Mouse (Mus musculus) layer of hippocampus, adult 11-12 months (tissue): ENCODE results near the gene Ptpn4.

Experiments used
- DNase-seq: peaks from one replicate; pipeline ENCODE4 v3.0.0; 2022; ENCODE audit warnings: low spot score

Ptpn4 gene

GRCm38 (mm10) chr1:119641090-119641812 lies 196.2 kb downstream of the Ptpn4 start:
- DNase-seq: no peak

- DNase-seq: no peak
Observed at GRCm38 (mm10) chr1:119640006-119640405, 197.4 kb downstream of the Ptpn4 start.

GRCm38 (mm10) chr1:119637188-119638023 lies 200.0 kb downstream of the Ptpn4 start:
- DNase-seq: no peak

GRCm38 (mm10) chr1:119634746-119635145 lies 202.7 kb downstream of the Ptpn4 start:
- no peak for DNase-seq

GRCm38 (mm10) chr1:119630428-119630827 lies 207.0 kb downstream of the Ptpn4 start:
- DNase-seq: no peak

GRCm38 (mm10) chr1:119626837-119627236 lies 210.6 kb downstream of the Ptpn4 start:
- DNase-seq: no peak

- no peak for DNase-seq
Observed at GRCm38 (mm10) chr1:119624444-119624843, 213.0 kb downstream of the Ptpn4 start.

- DNase-seq: no peak
Observed at GRCm38 (mm10) chr1:119605396-119605795, 232.0 kb downstream of the Ptpn4 start.
